Mouse (Mus musculus) myocyte (in vitro differentiated cells): ENCODE measurements around the gene Mybph. TPM values are rescaled to one million over a fixed set of nuclear protein-coding genes. Genes with fewer than 3 reads are reported as not detected.
A peak's percentile ranks its signal among the peaks of the same experiment; 100 is the strongest.

ENCODE experiments used
- H3K27me3 ChIP-seq: one replicate; pipeline ENCODE4 v1.6.1; 2011; ENCODE audit not compliant: control insufficient read depth, insufficient read depth, insufficient read length
- H3K36me3 ChIP-seq: one replicate; pipeline ENCODE4 v1.6.1; 2011; ENCODE audit not compliant: control insufficient read depth, insufficient read depth
- H3K4me2 ChIP-seq: one replicate; pipeline ENCODE4 v1.6.1; 2011; ENCODE audit warnings: low read depth, control low read depth
- H3K4me3 ChIP-seq: one replicate; pipeline ENCODE4 v1.5.1; 2011; ENCODE audit warnings: mild to moderate bottlenecking, control low read depth, moderate library complexity
- H3K79me2 ChIP-seq: one replicate; pipeline ENCODE4 v1.6.1; 2011; ENCODE audit not compliant: control insufficient read depth, insufficient read depth
- H3ac ChIP-seq: one replicate; pipeline ENCODE4 v1.6.1; 2011; ENCODE audit not compliant: control insufficient read depth, insufficient read length
- CEBPB ChIP-seq: IDR thresholded peaks from 2 replicates; pipeline ENCODE4 v1.6.1; 2011; ENCODE audit warnings: mild to moderate bottlenecking, moderate library complexity; ENCODE audit not compliant: poor library complexity, insufficient read depth, severe bottlenecking
- E2F4 ChIP-seq: IDR thresholded peaks from one replicate; pipeline ENCODE4 v1.6.1; 2011; ENCODE audit warnings: mild to moderate bottlenecking, control low read depth, moderate library complexity; ENCODE audit not compliant: insufficient read depth
- MAX ChIP-seq: IDR thresholded peaks from one replicate; pipeline ENCODE4 v1.6.1; 2011; ENCODE audit warnings: low read depth, mild to moderate bottlenecking, control low read depth
- MYOD1 ChIP-seq, 3 experiments: IDR thresholded peaks; one replicate each; pipeline ENCODE4 v1.6.1; 2011; ENCODE audit warnings: control low read depth in 2 of 3, low read depth in 2 of 3, mild to moderate bottlenecking in 2 of 3, moderate library complexity in 1 of 3; ENCODE audit not compliant: insufficient read length in 2 of 3, control insufficient read depth in 1 of 3
- MYOG ChIP-seq, 3 experiments: IDR thresholded peaks; one replicate each; pipeline ENCODE4 v1.6.1; 2011; ENCODE audit warnings: control low read depth in 2 of 3, low read depth in 2 of 3, mild to moderate bottlenecking in 2 of 3; ENCODE audit not compliant: insufficient read length in 2 of 3, control insufficient read depth in 1 of 3, insufficient read depth in 1 of 3
- POLR2A ChIP-seq: IDR thresholded peaks from one replicate; pipeline ENCODE4 v1.6.1; 2011; ENCODE audit warnings: low read depth, mild to moderate bottlenecking, control low read depth, moderate library complexity; ENCODE audit not compliant: insufficient read length
- POLR2AphosphoS2 ChIP-seq: IDR thresholded peaks from one replicate; pipeline ENCODE4 v1.6.1; 2011; ENCODE audit warnings: low read depth, control low read depth; ENCODE audit not compliant: insufficient read length
- REST ChIP-seq: IDR thresholded peaks from one replicate; pipeline ENCODE4 v1.6.1; 2011; ENCODE audit warnings: mild to moderate bottlenecking, control low read depth, moderate library complexity; ENCODE audit not compliant: insufficient read depth, insufficient read length
- SRF ChIP-seq: IDR thresholded peaks from one replicate; pipeline ENCODE4 v1.6.1; 2011; ENCODE audit warnings: low read depth; ENCODE audit not compliant: control insufficient read depth, insufficient read length
- TCF12 ChIP-seq: IDR thresholded peaks from one replicate; pipeline ENCODE4 v1.6.1; 2011; ENCODE audit warnings: mild to moderate bottlenecking, control low read depth; ENCODE audit not compliant: poor library complexity, insufficient read depth, severe bottlenecking
- TCF3 ChIP-seq: IDR thresholded peaks from one replicate; pipeline ENCODE4 v1.6.1; 2011; ENCODE audit warnings: low read depth, control low read depth; ENCODE audit not compliant: insufficient read length
- USF1 ChIP-seq: IDR thresholded peaks from one replicate; pipeline ENCODE4 v1.6.1; 2011; ENCODE audit warnings: low read depth, mild to moderate bottlenecking, control low read depth, moderate library complexity
- polyA plus RNA-seq: library from polyadenylated mRNA; unstranded; fragments of >200 nt; fragmentation: generic; extraction: Trizol; gene quantifications from one replicate; pipeline ENCODE4 v1.2.1, GENCODE M21; 2012; ENCODE audit warnings: missing spikeins

Mybph gene
- polyA plus RNA-seq, 1 experiment = 1,516 TPM

GRCm38 (mm10) chr1:134232778-134233531 is 39.7 kb downstream of the Mybph start:
- H3K4me2 ChIP-seq = no peak overlapping the region
- H3K79me2 ChIP-seq = no peaks in the 10 kb centered on the region
- peaks cover 51% of the 10 kb centered on the region for H3K27me3 ChIP-seq
- H3ac ChIP-seq = no peak overlapping the region
- no peak overlapping the region for H3K4me3 ChIP-seq
- H3K36me3 ChIP-seq = no peaks in the 10 kb centered on the region
- TF ChIP-seq MAX (no peak), REST (no peak)

- no peak for TF ChIP-seq POLR2A
- TF ChIP-seq POLR2AphosphoS2 = no peak
- no peak for TF ChIP-seq TCF3
- Histone ChIP-seq H3ac (no peak overlapping the region), H3K36me3 (no peaks in the 10 kb centered on the region), H3K79me2 (no peaks in the 10 kb centered on the region), H3K4me3 (no peak overlapping the region), H3K4me2 (no peak overlapping the region), H3K27me3 (peaks cover 51% of the 10 kb centered on the region)
These were observed 40.6 kb downstream of the Mybph start for GRCm38 (mm10) chr1:134233681-134234454.

- Histone ChIP-seq H3K27me3 (peaks cover 55% of the 10 kb centered on the region), H3K79me2 (no peaks in the 10 kb centered on the region), H3K4me2 (peak overlapping the region; percentile 24), H3K36me3 (no peaks in the 10 kb centered on the region), H3K4me3 (no peak overlapping the region), H3ac (no peak overlapping the region)
- no peak for TF ChIP-seq TCF3
- TF ChIP-seq TCF12 = no peak
- no peak for TF ChIP-seq MYOG (IDR thresholded peaks at IDR 0.05; ENCODE audit: control insufficient read depth in 1 of 3, insufficient read depth in 1 of 3, insufficient read length in 2 of 3, low read depth in 2 of 3)
- no peak for TF ChIP-seq USF1
- no peak for TF ChIP-seq CEBPB
- TF ChIP-seq MYOD1 (IDR thresholded peaks at IDR 0.05; ENCODE audit: control insufficient read depth in 1 of 3, insufficient read length in 2 of 3, low read depth in 2 of 3) = no peak
- TF ChIP-seq POLR2AphosphoS2 = no peak
- TF ChIP-seq MAX = no peak
- no peak for TF ChIP-seq SRF
- TF ChIP-seq POLR2A = no peak
- no peak for TF ChIP-seq REST
These were observed 41.5 kb downstream of the Mybph start for GRCm38 (mm10) chr1:134234455-134235390.

- H3K4me3 ChIP-seq = no peak within 1 kb of the TSS
- peak within 1 kb of the TSS; percentile 24 for H3K4me2 ChIP-seq
- H3K27me3 ChIP-seq = peaks cover 62% of the 10 kb centered on the region
- no peak within 1 kb of the TSS for H3ac ChIP-seq
- TF ChIP-seq E2F4 = no peak
- no peaks in the 10 kb centered on the region for H3K79me2 ChIP-seq
- H3K36me3 ChIP-seq = no peaks in the 10 kb centered on the region
These were observed 42.2 kb downstream of the Mybph start, which contains the start of gene Adora1 for GRCm38 (mm10) chr1:134235391-134235921. Gene Adora1, minus strand, starts transcription at chr1:134235431.

GRCm38 (mm10) chr1:134236142-134236541 is 42.9 kb downstream of the Mybph start:
- Histone ChIP-seq H3K4me2 (no peak overlapping the region), H3K79me2 (no peaks in the 10 kb centered on the region), H3ac (no peak overlapping the region), H3K4me3 (no peak overlapping the region), H3K36me3 (no peaks in the 10 kb centered on the region), H3K27me3 (peaks cover 56% of the 10 kb centered on the region)
- TF ChIP-seq MYOG (IDR thresholded peaks at IDR 0.05; ENCODE audit: control insufficient read depth in 1 of 3, insufficient read depth in 1 of 3, insufficient read length in 2 of 3, low read depth in 2 of 3) (no peak), E2F4 (no peak), CEBPB (no peak), TCF3 (no peak), TCF12 (no peak), MYOD1 (IDR thresholded peaks at IDR 0.05; ENCODE audit: control insufficient read depth in 1 of 3, insufficient read length in 2 of 3, low read depth in 2 of 3) (no peak), POLR2AphosphoS2 (no peak), USF1 (no peak), POLR2A (no peak), SRF (no peak), REST (no peak)
